Mouse (Mus musculus): ENCODE results near the gene Thap3. TPM values are rescaled to one million over a fixed set of nuclear protein-coding genes. Genes with fewer than 3 reads are reported as not detected.

Gene Thap3
- polyA plus RNA-seq, 1 experiment from 2014 or later: 31.2 TPM

- H3K4me3 ChIP-seq (ENCODE audit: low read depth, low read length): peak overlapping the region; percentile 99
- peak; percentile 46 for DNase-seq
- under 1% methylated on average over 58 of the region's 61 CpGs for WGBS
- no peak for TF ChIP-seq CTCF (IDR thresholded peaks at IDR 0.05; ENCODE audit: low read depth)
- 0 out of 2 replicates have a peak, but pooled peaks cover 4% of the 10 kb centered on the region for H3K4me1 ChIP-seq (ENCODE audit: insufficient read depth)
- no peak for ATAC-seq (ENCODE audit: insufficient read depth)
- peaks cover 38% of the 10 kb centered on the region for H3K36me3 ChIP-seq (ENCODE audit: insufficient read depth)
- H3K4me2 ChIP-seq: peak overlapping the region; percentile 91
- peak overlapping the region; percentile 88 for H3K9ac ChIP-seq
- H3K9me3 ChIP-seq (ENCODE audit: low read depth, low read length): no peaks in the 10 kb centered on the region
- peak overlapping the region; percentile 88 for H3K27ac ChIP-seq (ENCODE audit: low read depth)
- H3K27me3 ChIP-seq (ENCODE audit: insufficient read depth, low read length): no peaks in the 10 kb centered on the region
These were observed 5.7 kb upstream of the Thap3 start for GRCm38 (mm10) chr4:151994228-151995171.

GRCm38 (mm10) chr4:151993035-151993434 lies 4.2 kb upstream of the Thap3 start:
- H3K36me3 ChIP-seq (ENCODE audit: insufficient read depth): peaks cover 40% of the 10 kb centered on the region
- H3K4me2 ChIP-seq: peak overlapping the region; percentile 15; the same call in 1 of the 2 replicates
- peaks cover 5% of the 10 kb centered on the region for H3K4me1 ChIP-seq (ENCODE audit: insufficient read depth)
- no peak overlapping the region for H3K9ac ChIP-seq
- H3K9me3 ChIP-seq (ENCODE audit: low read depth, low read length): no peaks in the 10 kb centered on the region
- WGBS: 55% methylated on average over 6 of the region's 6 CpGs
- H3K27ac ChIP-seq (ENCODE audit: low read depth): no peak overlapping the region
- no peaks in the 10 kb centered on the region for H3K27me3 ChIP-seq (ENCODE audit: insufficient read depth, low read length)
- H3K4me3 ChIP-seq (ENCODE audit: low read depth, low read length): peak overlapping the region; percentile 99; the same call in 1 of the 2 replicates
- no peak for TF ChIP-seq CTCF (IDR thresholded peaks at IDR 0.05; ENCODE audit: low read depth)
- ATAC-seq (ENCODE audit: insufficient read depth) (no peak), DNase-seq (peak; percentile 34)

- H3K9ac ChIP-seq: no peak overlapping the region
- H3K9me3 ChIP-seq (ENCODE audit: low read depth, low read length): no peaks in the 10 kb centered on the region
- no peak overlapping the region for H3K4me2 ChIP-seq
- no peaks in the 10 kb centered on the region for H3K27me3 ChIP-seq (ENCODE audit: insufficient read depth, low read length)
- H3K4me3 ChIP-seq (ENCODE audit: low read depth, low read length): no peak overlapping the region
- no peak for ATAC-seq (ENCODE audit: insufficient read depth)
- 81% methylated on average over 9 of the region's 9 CpGs for WGBS
- H3K36me3 ChIP-seq (ENCODE audit: insufficient read depth): peaks cover 40% of the 10 kb centered on the region
- TF ChIP-seq CTCF (IDR thresholded peaks at IDR 0.05; ENCODE audit: low read depth): no peak
- no peak for DNase-seq
- H3K4me1 ChIP-seq (ENCODE audit: insufficient read depth): peaks cover 11% of the 10 kb centered on the region
- no peak overlapping the region for H3K27ac ChIP-seq (ENCODE audit: low read depth)
These were observed 3.3 kb upstream of the Thap3 start for GRCm38 (mm10) chr4:151992091-151992490.

GRCm38 (mm10) chr4:151989110-151989488 lies 302 bp upstream of the Thap3 start:
- no peak for DNase-seq
- Histone ChIP-seq H3K4me1 (ENCODE audit: insufficient read depth) (peaks cover 11% of the 10 kb centered on the region), H3K9me3 (ENCODE audit: low read depth, low read length) (no peaks in the 10 kb centered on the region), H3K4me3 (ENCODE audit: low read depth, low read length) (peak overlapping the region; percentile 88), H3K36me3 (ENCODE audit: insufficient read depth) (peaks cover 55% of the 10 kb centered on the region), H3K27me3 (ENCODE audit: insufficient read depth, low read length) (no peaks in the 10 kb centered on the region), H3K4me2 (peak overlapping the region; percentile 85), H3K9ac (peak overlapping the region; percentile 84; the same call in 1 of the 2 replicates), H3K27ac (ENCODE audit: low read depth) (no peak overlapping the region; the same call in 1 of the 2 replicates)
- peak; percentile 32; the same call in 1 of the 2 replicates for ATAC-seq (ENCODE audit: insufficient read depth)
- WGBS: 20% methylated on average over 6 of the region's 6 CpGs
- no peak for TF ChIP-seq CTCF (IDR thresholded peaks at IDR 0.05; ENCODE audit: low read depth)

GRCm38 (mm10) chr4:151988014-151988341 lies 819 bp downstream of the Thap3 start:
- WGBS: 22% methylated on average over 10 of the region's 10 CpGs
- Histone ChIP-seq H3K27me3 (ENCODE audit: insufficient read depth, low read length) (no peaks in the 10 kb centered on the region), H3K4me1 (ENCODE audit: insufficient read depth) (peaks cover 7% of the 10 kb centered on the region), H3K4me2 (peak overlapping the region; percentile 85), H3K36me3 (ENCODE audit: insufficient read depth) (peaks cover 58% of the 10 kb centered on the region), H3K9ac (peak overlapping the region; percentile 84), H3K27ac (ENCODE audit: low read depth) (peak overlapping the region; percentile 77), H3K9me3 (ENCODE audit: low read depth, low read length) (no peaks in the 10 kb centered on the region), H3K4me3 (ENCODE audit: low read depth, low read length) (peak overlapping the region; percentile 88)
- no peak; the same call in none of the 2 replicates for ATAC-seq (ENCODE audit: insufficient read depth)
- DNase-seq: peak; percentile 20
- no peak for TF ChIP-seq CTCF (IDR thresholded peaks at IDR 0.05; ENCODE audit: low read depth)

GRCm38 (mm10) chr4:151986650-151987049 lies 2.1 kb downstream of the Thap3 start:
- TF ChIP-seq CTCF (IDR thresholded peaks at IDR 0.05; ENCODE audit: low read depth): no peak
- H3K9me3 ChIP-seq (ENCODE audit: low read depth, low read length): no peaks in the 10 kb centered on the region
- H3K27me3 ChIP-seq (ENCODE audit: insufficient read depth, low read length): no peaks in the 10 kb centered on the region
- peaks cover 7% of the 10 kb centered on the region for H3K4me1 ChIP-seq (ENCODE audit: insufficient read depth)
- H3K4me3 ChIP-seq (ENCODE audit: low read depth, low read length): no peak overlapping the region
- ATAC-seq (ENCODE audit: insufficient read depth): no peak
- peak overlapping the region; percentile 16 for H3K9ac ChIP-seq
- H3K4me2 ChIP-seq: no peak overlapping the region
- WGBS: 56% methylated on average over 8 of the region's 8 CpGs
- DNase-seq: no peak
- peaks cover 52% of the 10 kb centered on the region for H3K36me3 ChIP-seq (ENCODE audit: insufficient read depth)
- no peak overlapping the region for H3K27ac ChIP-seq (ENCODE audit: low read depth)

GRCm38 (mm10) chr4:151985886-151986285 lies 2.9 kb downstream of the Thap3 start:
- DNase-seq: no peak
- Histone ChIP-seq H3K27ac (ENCODE audit: low read depth) (no peak overlapping the region; the same call in 1 of the 2 replicates), H3K4me3 (ENCODE audit: low read depth, low read length) (no peak overlapping the region), H3K9ac (no peak overlapping the region; the same call in 1 of the 2 replicates), H3K9me3 (ENCODE audit: low read depth, low read length) (no peaks in the 10 kb centered on the region), H3K4me2 (no peak overlapping the region), H3K4me1 (ENCODE audit: insufficient read depth) (peaks cover 7% of the 10 kb centered on the region), H3K36me3 (ENCODE audit: insufficient read depth) (peaks cover 49% of the 10 kb centered on the region), H3K27me3 (ENCODE audit: insufficient read depth, low read length) (no peaks in the 10 kb centered on the region)
- TF ChIP-seq CTCF (IDR thresholded peaks at IDR 0.05; ENCODE audit: low read depth): peak; percentile 9; the same call in 1 of the 2 replicates
- WGBS: 27% methylated on average over 10 of the region's 10 CpGs
- ATAC-seq (ENCODE audit: insufficient read depth): no peak
